Mouse (Mus musculus): Measurements from ENCODE around the gene Ewsr1. TPM values are rescaled to one million over a fixed set of nuclear protein-coding genes. Genes with fewer than 3 reads are reported as not detected.

Ewsr1 gene
- polyA plus RNA-seq, 1 experiment from 2014 or later: 463 TPM

GRCm38 (mm10) chr11:5057064-5057463 is 42.0 kb downstream of the Ewsr1 start:
- Histone ChIP-seq H3K4me2 (ENCODE audit: low read depth, low read length) (no peak overlapping the region), H3K27me3 (ENCODE audit: control insufficient read depth, insufficient read depth, low read length) (peaks cover 53% of the 10 kb centered on the region), H3K4me3 (ENCODE audit: low read length) (no peak overlapping the region), H3K9me3 (replicated peaks; ENCODE audit: control insufficient read depth, low read length) (no peaks in the 10 kb centered on the region), H3K27ac (ENCODE audit: low read length) (no peak overlapping the region), H3K9ac (ENCODE audit: low read length) (no peak overlapping the region), H3K4me1 (ENCODE audit: control insufficient read depth, insufficient read depth, low read length) (peaks cover 25% of the 10 kb centered on the region), H3K36me3 (ENCODE audit: control insufficient read depth, insufficient read depth) (no peaks in the 10 kb centered on the region)
- 73% methylated on average over 8 of the region's 8 CpGs for WGBS
- ATAC-seq (replicated peaks; ENCODE audit: extremely low read depth, insufficient read depth, low FRiP score): no peak

GRCm38 (mm10) chr11:5055945-5056938 is 42.8 kb downstream of the Ewsr1 start:
- ATAC-seq (replicated peaks; ENCODE audit: extremely low read depth, insufficient read depth, low FRiP score): no peak
- WGBS: 66% methylated on average over 23 of the region's 23 CpGs
- no peak overlapping the region for H3K4me3 ChIP-seq (ENCODE audit: low read length)
- H3K27me3 ChIP-seq (ENCODE audit: control insufficient read depth, insufficient read depth, low read length): peaks cover 51% of the 10 kb centered on the region
- no peaks in the 10 kb centered on the region for H3K9me3 ChIP-seq (replicated peaks; ENCODE audit: control insufficient read depth, low read length)
- H3K9ac ChIP-seq (ENCODE audit: low read length): peak overlapping the region; percentile 11; the same call in 1 of the 2 replicates
- H3K4me2 ChIP-seq (ENCODE audit: low read depth, low read length): no peak overlapping the region
- H3K4me1 ChIP-seq (ENCODE audit: control insufficient read depth, insufficient read depth, low read length): peaks cover 17% of the 10 kb centered on the region
- no peak overlapping the region for H3K27ac ChIP-seq (ENCODE audit: low read length)
- no peaks in the 10 kb centered on the region for H3K36me3 ChIP-seq (ENCODE audit: control insufficient read depth, insufficient read depth)

GRCm38 (mm10) chr11:5054874-5055273 is 44.2 kb downstream of the Ewsr1 start:
- Histone ChIP-seq H3K9me3 (replicated peaks; ENCODE audit: control insufficient read depth, low read length) (no peaks in the 10 kb centered on the region), H3K4me2 (ENCODE audit: low read depth, low read length) (no peak overlapping the region), H3K9ac (ENCODE audit: low read length) (no peak overlapping the region), H3K4me1 (ENCODE audit: control insufficient read depth, insufficient read depth, low read length) (peaks cover 13% of the 10 kb centered on the region), H3K27ac (ENCODE audit: low read length) (no peak overlapping the region), H3K4me3 (ENCODE audit: low read length) (no peak overlapping the region), H3K36me3 (ENCODE audit: control insufficient read depth, insufficient read depth) (no peaks in the 10 kb centered on the region), H3K27me3 (ENCODE audit: control insufficient read depth, insufficient read depth, low read length) (peaks cover 37% of the 10 kb centered on the region)
- WGBS: 59% methylated on average over 6 of the region's 6 CpGs
- no peak for ATAC-seq (replicated peaks; ENCODE audit: extremely low read depth, insufficient read depth, low FRiP score)

GRCm38 (mm10) chr11:5054151-5054550 is 44.9 kb downstream of the Ewsr1 start:
- Histone ChIP-seq H3K4me1 (ENCODE audit: control insufficient read depth, insufficient read depth, low read length) (peaks cover 7% of the 10 kb centered on the region; the same call in 1 of the 2 replicates), H3K27me3 (ENCODE audit: control insufficient read depth, insufficient read depth, low read length) (peaks cover 30% of the 10 kb centered on the region)
- no peak for ATAC-seq (replicated peaks; ENCODE audit: extremely low read depth, insufficient read depth, low FRiP score)

GRCm38 (mm10) chr11:5052200-5052854 is 46.7 kb downstream of the Ewsr1 start:
- Histone ChIP-seq H3K4me2 (ENCODE audit: low read depth, low read length) (no peak overlapping the region), H3K4me1 (ENCODE audit: control insufficient read depth, insufficient read depth, low read length) (peaks cover 2% of the 10 kb centered on the region; the same call in 1 of the 2 replicates), H3K9ac (ENCODE audit: low read length) (no peak overlapping the region), H3K36me3 (ENCODE audit: control insufficient read depth, insufficient read depth) (no peaks in the 10 kb centered on the region), H3K27ac (ENCODE audit: low read length) (no peak overlapping the region), H3K27me3 (ENCODE audit: control insufficient read depth, insufficient read depth, low read length) (peaks cover 18% of the 10 kb centered on the region), H3K9me3 (replicated peaks; ENCODE audit: control insufficient read depth, low read length) (no peaks in the 10 kb centered on the region), H3K4me3 (ENCODE audit: low read length) (no peak overlapping the region)
- no peak for ATAC-seq (replicated peaks; ENCODE audit: extremely low read depth, insufficient read depth, low FRiP score)
- WGBS: 65% methylated on average over 10 of the region's 10 CpGs

More at GRCm38 (mm10) chr11:5054151-5054550, 44.9 kb downstream of the Ewsr1 start:
- Histone ChIP-seq H3K4me3 (ENCODE audit: low read length) (no peak overlapping the region), H3K9me3 (replicated peaks; ENCODE audit: control insufficient read depth, low read length) (no peaks in the 10 kb centered on the region), H3K4me2 (ENCODE audit: low read depth, low read length) (no peak overlapping the region), H3K27ac (ENCODE audit: low read length) (no peak overlapping the region), H3K36me3 (ENCODE audit: control insufficient read depth, insufficient read depth) (no peaks in the 10 kb centered on the region), H3K9ac (ENCODE audit: low read length) (no peak overlapping the region)
- 84% methylated on average over 14 of the region's 14 CpGs for WGBS

- H3K36me3 ChIP-seq (ENCODE audit: control insufficient read depth, insufficient read depth): no peaks in the 10 kb centered on the region
- H3K4me3 ChIP-seq (ENCODE audit: low read length): no peak overlapping the region
- WGBS: 87% methylated on average over 10 of the region's 10 CpGs
- H3K27ac ChIP-seq (ENCODE audit: low read length): no peak overlapping the region
- H3K9me3 ChIP-seq (replicated peaks; ENCODE audit: control insufficient read depth, low read length): no peaks in the 10 kb centered on the region
- H3K4me2 ChIP-seq (ENCODE audit: low read depth, low read length): no peak overlapping the region
- no peak overlapping the region for H3K9ac ChIP-seq (ENCODE audit: low read length)
- no peak for ATAC-seq (replicated peaks; ENCODE audit: extremely low read depth, insufficient read depth, low FRiP score)
- peaks cover 12% of the 10 kb centered on the region for H3K27me3 ChIP-seq (ENCODE audit: control insufficient read depth, insufficient read depth, low read length)
- H3K4me1 ChIP-seq (ENCODE audit: control insufficient read depth, insufficient read depth, low read length): peaks cover 2% of the 10 kb centered on the region; the same call in 1 of the 2 replicates
These were observed 47.4 kb downstream of the Ewsr1 start for GRCm38 (mm10) chr11:5051629-5052028.

- Histone ChIP-seq H3K4me1 (ENCODE audit: control insufficient read depth, insufficient read depth, low read length) (0 out of 2 replicates have a peak, but pooled peaks cover 2% of the 10 kb centered on the region), H3K9me3 (replicated peaks; ENCODE audit: control insufficient read depth, low read length) (no peaks in the 10 kb centered on the region), H3K4me3 (ENCODE audit: low read length) (no peak overlapping the region), H3K27ac (ENCODE audit: low read length) (no peak overlapping the region), H3K4me2 (ENCODE audit: low read depth, low read length) (no peak overlapping the region), H3K9ac (ENCODE audit: low read length) (no peak overlapping the region), H3K36me3 (ENCODE audit: control insufficient read depth, insufficient read depth) (no peaks in the 10 kb centered on the region), H3K27me3 (ENCODE audit: control insufficient read depth, insufficient read depth, low read length) (no peaks in the 10 kb centered on the region)
- WGBS: 45% methylated on average over 12 of the region's 12 CpGs
- ATAC-seq (replicated peaks; ENCODE audit: extremely low read depth, insufficient read depth, low FRiP score): no peak
These were observed 52.6 kb downstream of the Ewsr1 start for GRCm38 (mm10) chr11:5046321-5046926.

GRCm38 (mm10) chr11:5042645-5043381 is 56.3 kb downstream of the Ewsr1 start:
- Histone ChIP-seq H3K27me3 (ENCODE audit: control insufficient read depth, insufficient read depth, low read length) (no peaks in the 10 kb centered on the region), H3K36me3 (ENCODE audit: control insufficient read depth, insufficient read depth) (peaks cover 4% of the 10 kb centered on the region; the same call in 1 of the 2 replicates), H3K9ac (ENCODE audit: low read length) (no peak overlapping the region), H3K9me3 (replicated peaks; ENCODE audit: control insufficient read depth, low read length) (no peaks in the 10 kb centered on the region), H3K4me3 (ENCODE audit: low read length) (no peak overlapping the region), H3K4me2 (ENCODE audit: low read depth, low read length) (no peak overlapping the region), H3K27ac (ENCODE audit: low read length) (no peak overlapping the region), H3K4me1 (ENCODE audit: control insufficient read depth, insufficient read depth, low read length) (peaks cover 4% of the 10 kb centered on the region; the same call in 1 of the 2 replicates)
- ATAC-seq (replicated peaks; ENCODE audit: extremely low read depth, insufficient read depth, low FRiP score): no peak
- 83% methylated on average over 8 of the region's 8 CpGs for WGBS
